Mouse (Mus musculus) heart, adult 2 months (tissue): ENCODE results near the gene Rab39. TPM values are rescaled to one million over a fixed set of nuclear protein-coding genes. Genes with fewer than 3 reads are reported as not detected.

ENCODE experiments used
- DNase-seq, 2 experiments: peaks; one replicate each; pipeline ENCODE4 v3.0.0; 2021
- H3K27ac ChIP-seq: fragments of 200-600 bp; 2 replicates; pipeline ENCODE4 v1.8.1; 2022
- H3K27me3 ChIP-seq: fragments of 200-500 bp; 2 replicates; pipeline ENCODE4 v1.6.1; 2012; ENCODE audit warnings: mild to moderate bottlenecking, low read length, inconsistent platforms, mixed read lengths; ENCODE audit not compliant: control insufficient read depth, insufficient read depth
- H3K36me3 ChIP-seq: fragments of 200-500 bp; 2 replicates; pipeline ENCODE4 v1.6.1; 2012; ENCODE audit warnings: low read length, inconsistent platforms; ENCODE audit not compliant: control insufficient read depth, insufficient read depth
- H3K4me1 ChIP-seq: fragments of 200-500 bp; 2 replicates; pipeline ENCODE4 v1.6.1; 2011; ENCODE audit warnings: low read length; ENCODE audit not compliant: control insufficient read depth, insufficient read depth
- H3K4me3 ChIP-seq: fragments of 200-600 bp; 2 replicates; pipeline ENCODE4 v1.8.1; 2022
- H3K79me2 ChIP-seq: fragments of 200-500 bp; replicated peaks from 2 replicates; pipeline ENCODE4 v1.6.1; 2012; ENCODE audit warnings: mild to moderate bottlenecking, inconsistent platforms, low read length, moderate library complexity, mixed read lengths; ENCODE audit not compliant: control insufficient read depth, insufficient read depth
- H3K9ac ChIP-seq: fragments of 200-500 bp; 2 replicates; pipeline ENCODE4 v1.6.1; 2012; ENCODE audit warnings: low read depth, mild to moderate bottlenecking, control low read depth, inconsistent platforms, low read length, mixed read lengths
- CTCF ChIP-seq: fragments of 200-600 bp; IDR thresholded peaks from 2 replicates; pipeline ENCODE4 v1.8.1; 2022; ENCODE audit warnings: antibody characterized with exemption, mild to moderate bottlenecking, moderate library complexity
- EP300 ChIP-seq: fragments of 200-500 bp; IDR thresholded peaks from 2 replicates; pipeline ENCODE4 v1.6.1; 2011; ENCODE audit warnings: low read depth, low read length, control low read depth; ENCODE audit not compliant: insufficient read depth
- POLR2A ChIP-seq: fragments of 200-500 bp; IDR thresholded peaks from 2 replicates; pipeline ENCODE4 v1.6.1; 2011; ENCODE audit warnings: mild to moderate bottlenecking, low read depth, low read length, control low read depth; ENCODE audit not compliant: insufficient read depth
- WGBS: fragments of 180-500 bp; shearing (Covaris S2); methylation state at CpG from one replicate; pipeline ENCODE4 v1.1.7; 2018; 5-methylcytosine and 5-hydroxymethylcytosine counted together
- intact Hi-C: fragments of 180-260 bp; cut with DNase I; formaldehyde crosslinking; loops from one replicate; pipeline ENCODE4 v1.15.1; 2025
- polyA plus RNA-seq: library from polyadenylated mRNA; depleted of rRNA; stranded (reverse); fragments of >200 nt; gene quantifications from 2 replicates; pipeline ENCODE4 v1.2.3, GENCODE M21; 2012
- total RNA-seq, 2 experiments: library from RNA; stranded (reverse); gene quantifications; 2 replicates each; pipeline ENCODE4 v1.2.3; 2021

The Rab39 gene
- total and polyA plus RNA-seq, 3 experiments: 0.09 to 0.13 (median 0.12) TPM

DNA sequence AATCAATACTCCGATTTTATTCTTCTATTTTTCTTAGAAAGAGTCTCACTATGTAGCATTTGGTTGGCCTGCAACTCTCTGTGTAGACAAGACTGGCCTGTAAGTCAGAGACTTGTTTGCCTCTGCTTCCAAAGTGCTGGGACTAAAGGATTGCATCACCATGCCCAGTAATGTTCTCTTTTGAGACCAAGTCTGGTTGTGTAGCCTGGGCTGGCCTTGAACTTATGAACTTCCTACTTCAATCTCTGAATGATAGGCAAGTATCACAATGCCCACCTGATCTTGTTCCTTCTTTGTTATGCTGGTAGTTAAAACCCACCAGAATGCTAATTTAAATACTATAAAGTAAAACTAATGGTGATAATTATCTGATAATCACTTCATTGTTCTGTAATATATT, 3.0 kb downstream of the Rab39 start:
- H3K27me3 ChIP-seq: no peaks in the 10 kb centered on the region
- TF ChIP-seq EP300 (no peak), POLR2A (no peak), CTCF (no peak)
- WGBS: 86% methylated on average over 1 of the region's 1 CpGs
- H3K27ac ChIP-seq: no peak overlapping the region
- H3K79me2 ChIP-seq: no peaks in the 10 kb centered on the region
- H3K36me3 ChIP-seq: no peaks in the 10 kb centered on the region
- no peak for DNase-seq
- intact Hi-C loops: no loop called here
- no peak overlapping the region for H3K4me3 ChIP-seq
- H3K9ac ChIP-seq: no peak overlapping the region
- H3K4me1 ChIP-seq: no peaks in the 10 kb centered on the region

DNA sequence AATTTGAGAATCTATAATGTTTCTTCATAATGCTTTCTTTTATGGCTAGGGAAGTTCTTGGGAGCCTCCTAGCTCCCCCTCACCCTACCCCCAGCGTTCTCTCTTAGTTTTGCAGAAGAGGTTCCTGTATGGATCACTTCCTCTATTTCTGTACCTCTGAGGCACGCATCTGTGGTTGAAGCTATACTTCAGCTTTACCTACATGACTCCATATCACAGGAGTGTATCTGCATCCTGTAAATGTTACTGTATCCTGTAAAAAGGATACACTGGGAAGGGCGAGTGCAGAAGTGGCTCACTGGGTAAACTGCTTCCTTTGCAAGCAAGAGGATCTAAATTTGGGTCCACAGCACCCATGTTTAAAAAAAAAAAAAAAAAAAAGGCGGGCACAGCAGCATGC, 5.5 kb downstream of the Rab39 start:
- Histone ChIP-seq H3K36me3 (no peaks in the 10 kb centered on the region), H3K9ac (no peak overlapping the region)
- whole genome bisulfite sequencing: 48% methylated on average over 4 of the region's 4 CpGs

DNA sequence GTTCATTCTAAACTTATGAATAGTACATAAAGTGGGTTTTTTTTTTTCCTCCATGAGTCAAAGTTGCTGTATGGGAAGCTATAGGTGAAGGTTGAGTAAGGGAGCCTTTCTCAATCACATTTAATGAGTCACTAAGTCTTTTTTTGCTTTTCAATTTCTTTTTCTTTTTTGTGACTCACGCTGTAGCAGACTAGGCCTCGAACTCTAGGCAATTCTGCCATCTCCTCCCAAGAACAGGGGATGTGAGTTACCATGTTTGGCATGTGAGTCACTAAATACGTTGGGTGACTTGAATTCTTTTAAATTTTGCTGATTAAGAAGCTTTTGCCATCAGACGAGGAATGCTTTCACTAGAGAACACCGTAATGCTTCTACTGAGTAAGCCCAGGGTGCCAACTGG, 10.2 kb downstream of the Rab39 start:
- H3K4me1 ChIP-seq: no peaks in the 10 kb centered on the region
- no peak for TF ChIP-seq POLR2A
- no peak for TF ChIP-seq EP300
- TF ChIP-seq CTCF: no peak
- DNase-seq: no peak
- H3K27ac ChIP-seq: no peak overlapping the region
- no peaks in the 10 kb centered on the region for H3K27me3 ChIP-seq
- intact Hi-C loops: no loop called here
- H3K36me3 ChIP-seq: no peaks in the 10 kb centered on the region
- no peaks in the 10 kb centered on the region for H3K79me2 ChIP-seq
- H3K4me3 ChIP-seq: no peak overlapping the region
- WGBS: 75% methylated on average over 5 of the region's 5 CpGs
- H3K9ac ChIP-seq: no peak overlapping the region

More for the DNA sequence above, 5.5 kb downstream of the Rab39 start:
- Histone ChIP-seq H3K27me3 (no peaks in the 10 kb centered on the region), H3K4me3 (no peak overlapping the region), H3K27ac (no peak overlapping the region), H3K79me2 (no peaks in the 10 kb centered on the region), H3K4me1 (no peaks in the 10 kb centered on the region)
- peak in 1 of 2 experiments; percentile 3 for DNase-seq
- intact Hi-C loops: no loop called here
- no peak for TF ChIP-seq EP300
- TF ChIP-seq POLR2A: no peak
- TF ChIP-seq CTCF: no peak

DNA sequence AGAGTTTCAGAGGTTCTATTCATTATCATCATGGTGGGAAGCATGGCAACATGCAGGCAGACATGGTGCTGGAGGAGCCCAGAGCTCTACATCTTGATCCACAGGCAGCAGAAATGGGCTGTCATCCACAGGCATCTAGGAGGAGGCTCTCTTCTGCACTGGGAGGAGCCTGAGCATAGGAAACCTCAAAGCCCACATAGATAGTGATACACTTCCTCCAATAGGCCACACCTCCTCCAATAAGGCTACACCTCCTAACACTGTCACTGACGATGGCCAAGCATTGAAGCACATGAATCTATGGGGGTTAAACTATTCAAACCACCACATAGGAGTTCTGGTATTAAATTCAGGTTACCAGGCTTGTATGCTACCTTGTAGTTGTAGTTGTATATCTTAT, 12.3 kb downstream of the Rab39 start:
- H3K36me3 ChIP-seq: no peaks in the 10 kb centered on the region
- no peak for DNase-seq
- no peak overlapping the region for H3K27ac ChIP-seq
- H3K27me3 ChIP-seq: no peaks in the 10 kb centered on the region
- no peak overlapping the region for H3K4me3 ChIP-seq
- 67% methylated on average over 1 of the region's 1 CpGs for WGBS
- no peaks in the 10 kb centered on the region for H3K4me1 ChIP-seq
- no peak for TF ChIP-seq POLR2A
- no peak for TF ChIP-seq CTCF
- TF ChIP-seq EP300: no peak
- no peak overlapping the region for H3K9ac ChIP-seq
- no peaks in the 10 kb centered on the region for H3K79me2 ChIP-seq
- intact Hi-C loops: no loop called here

DNA sequence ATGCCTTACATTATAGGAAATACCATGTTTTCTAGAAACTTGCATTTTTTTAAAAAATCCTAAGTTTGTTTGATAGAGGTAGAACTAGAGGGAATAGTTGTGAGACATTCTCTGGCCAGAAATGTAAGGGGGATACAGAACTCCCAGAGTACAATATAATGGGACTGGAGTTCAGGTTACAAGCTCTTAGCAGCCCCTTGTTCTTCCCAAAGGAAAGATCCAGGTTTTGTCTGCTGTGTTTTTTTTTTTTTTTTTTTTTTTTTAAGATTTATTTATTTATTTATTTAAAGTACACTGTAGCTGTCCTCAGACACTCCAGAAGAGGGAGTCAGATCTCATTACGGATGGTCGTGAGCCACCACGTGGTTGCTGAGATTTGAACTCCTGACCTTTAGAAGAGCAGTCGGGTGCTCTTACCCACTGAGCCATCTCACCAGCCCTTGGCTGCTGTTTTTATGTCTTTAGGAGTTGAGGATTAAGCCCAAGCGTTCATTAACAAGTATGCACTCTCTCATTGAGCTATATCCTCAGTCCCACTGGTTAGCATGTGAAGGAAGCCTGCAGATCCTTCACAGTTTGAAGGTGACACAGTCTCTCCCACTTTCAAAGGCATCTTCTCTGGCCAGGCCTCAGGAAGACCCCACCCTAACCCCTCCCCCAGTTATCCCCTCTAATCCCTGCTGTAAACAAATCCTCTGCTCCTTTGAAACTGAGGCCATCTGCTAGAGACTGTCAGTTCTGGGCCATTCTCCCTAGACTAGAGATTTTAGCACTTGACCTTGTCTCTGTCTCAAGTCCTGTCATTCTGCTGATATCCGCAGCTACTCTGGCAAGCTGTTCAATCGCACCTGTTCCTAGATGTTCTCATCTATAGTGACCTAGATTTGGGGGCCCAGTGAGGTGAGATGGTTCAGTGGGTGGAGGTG, 14.0 kb downstream of the Rab39 start:
- Histone ChIP-seq H3K4me3 (no peak overlapping the region), H3K36me3 (no peaks in the 10 kb centered on the region), H3K27ac (no peak overlapping the region), H3K79me2 (no peaks in the 10 kb centered on the region), H3K27me3 (no peaks in the 10 kb centered on the region), H3K9ac (no peak overlapping the region), H3K4me1 (no peaks in the 10 kb centered on the region)
- 40% methylated on average over 7 of the region's 7 CpGs for WGBS
- TF ChIP-seq EP300: no peak
- no peak for TF ChIP-seq CTCF
- no peak for TF ChIP-seq POLR2A
- intact Hi-C loops: no loop called here
- no peak for DNase-seq

DNA sequence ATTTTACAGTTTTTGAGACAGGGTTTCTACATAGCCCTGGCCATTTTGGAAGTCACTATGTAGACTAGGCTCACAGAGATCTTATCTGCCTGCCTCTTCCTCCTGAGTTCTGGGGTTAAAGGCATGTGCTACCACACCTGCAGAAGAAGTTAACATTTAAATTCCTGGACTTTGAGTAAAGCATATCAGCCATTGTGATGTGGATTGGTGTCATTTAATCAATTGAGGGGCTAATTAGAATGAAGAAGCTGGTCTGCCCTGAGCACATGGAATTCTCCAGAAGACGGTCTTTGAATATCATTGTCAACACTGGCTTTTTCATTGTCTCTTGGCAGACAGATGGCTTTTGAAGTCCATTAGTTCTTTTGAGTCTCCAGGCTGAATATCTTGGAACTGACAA, 25.2 kb downstream of the Rab39 start:
- H3K79me2 ChIP-seq: no peaks in the 10 kb centered on the region
- no peak for TF ChIP-seq CTCF
- no peak for TF ChIP-seq POLR2A
- no peak for TF ChIP-seq EP300
- H3K9ac ChIP-seq: no peak overlapping the region
- no peaks in the 10 kb centered on the region for H3K4me1 ChIP-seq
- no peak for DNase-seq
- intact Hi-C loops: no loop called here
- no peaks in the 10 kb centered on the region for H3K27me3 ChIP-seq
- H3K27ac ChIP-seq: no peak overlapping the region
- 92% methylated on average over 1 of the region's 1 CpGs for WGBS
- H3K4me3 ChIP-seq: no peak overlapping the region
- H3K36me3 ChIP-seq: no peaks in the 10 kb centered on the region

DNA sequence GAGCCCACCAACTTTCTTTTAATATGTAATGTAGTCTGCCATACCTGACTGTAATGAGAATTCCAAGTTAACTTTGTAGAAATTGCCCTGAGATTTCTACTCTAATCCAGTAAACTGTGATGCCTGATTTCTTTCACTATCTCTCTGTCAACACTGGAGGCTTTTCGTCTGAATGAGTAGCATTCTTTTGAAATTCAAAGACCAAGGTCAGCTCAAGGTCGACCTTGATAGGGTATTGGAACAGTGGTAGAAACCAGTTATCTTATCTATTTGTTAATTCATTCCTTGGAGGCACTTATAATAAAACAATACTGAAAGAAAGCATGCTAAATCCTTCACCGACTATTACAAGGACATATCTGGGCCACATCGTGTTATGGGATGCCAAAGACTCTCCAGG, 29.1 kb downstream of the Rab39 start:
- Histone ChIP-seq H3K4me3 (no peak overlapping the region), H3K27ac (no peak overlapping the region; the same call in 1 of the 2 replicates), H3K27me3 (no peaks in the 10 kb centered on the region), H3K36me3 (no peaks in the 10 kb centered on the region), H3K4me1 (no peaks in the 10 kb centered on the region), H3K79me2 (no peaks in the 10 kb centered on the region), H3K9ac (no peak overlapping the region)
- intact Hi-C loops: no loop called here
- WGBS: 33% methylated on average over 4 of the region's 4 CpGs
- no peak for DNase-seq
- TF ChIP-seq POLR2A: no peak
- no peak for TF ChIP-seq EP300
